Mouse (Mus musculus): ENCODE measurements around the gene Slc48a1. TPM values are rescaled to one million over a fixed set of nuclear protein-coding genes. Genes with fewer than 3 reads are reported as not detected.

Slc48a1 gene
- polyA plus RNA-seq, 1 experiment from 2014 or later, result 28.1 TPM

DNA sequence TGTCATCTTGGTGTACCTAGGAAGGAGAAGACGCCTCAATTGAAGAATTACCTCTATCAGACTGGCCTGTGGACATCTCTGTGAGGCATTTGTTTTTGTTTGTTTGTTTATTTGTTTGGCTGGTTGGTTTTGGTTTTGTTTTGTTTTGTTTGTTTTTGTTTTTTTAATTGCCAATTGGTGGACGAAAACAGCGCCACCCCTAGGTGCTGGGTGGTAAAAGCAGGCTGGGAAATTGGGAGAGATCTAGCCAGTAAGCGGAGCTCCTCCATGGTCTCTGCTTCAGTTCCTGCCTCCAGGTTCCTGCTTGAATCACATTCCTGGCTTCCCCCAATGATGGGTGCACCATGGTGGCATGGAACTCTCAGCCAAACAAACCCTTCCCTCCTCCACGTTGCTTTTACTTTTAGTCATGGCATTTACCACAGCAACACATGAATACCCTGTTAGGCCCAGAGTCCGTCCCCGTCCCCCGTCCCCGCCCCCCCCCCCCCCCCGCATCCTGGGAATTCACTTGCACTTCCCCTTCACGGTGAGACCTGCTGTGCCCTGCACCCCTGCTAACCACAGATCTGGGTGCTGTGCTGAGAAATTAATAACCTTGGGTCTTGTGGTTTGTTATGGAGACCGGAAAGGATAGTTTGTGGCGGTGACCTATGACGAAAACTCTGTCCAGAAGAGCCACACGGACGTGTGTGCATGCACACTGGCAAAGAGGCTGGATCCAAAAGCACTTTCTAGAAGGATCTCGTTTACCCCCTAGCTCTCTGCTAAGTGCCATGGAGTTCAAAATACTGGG lies 38.1 kb downstream of the Slc48a1 start:
- ATAC-seq (ENCODE audit: low FRiP score) (no peak), DNase-seq (ENCODE audit: low spot score) (no peak)
- no peak overlapping the region for H3K27ac ChIP-seq (ENCODE audit: low read depth, low read length)
- H3K4me1 ChIP-seq (replicated peaks; ENCODE audit: control insufficient read depth, insufficient read depth, low read length), result 0 out of 2 replicates have a peak, but pooled peaks cover 2% of the 10 kb centered on the region
- no peaks in the 10 kb centered on the region for H3K36me3 ChIP-seq (ENCODE audit: control insufficient read depth, insufficient read depth, low read length)
- no peaks in the 10 kb centered on the region for H3K9me3 ChIP-seq (ENCODE audit: control insufficient read depth, low read length)
- no peaks in the 10 kb centered on the region for H3K27me3 ChIP-seq (ENCODE audit: control insufficient read depth, insufficient read depth, low read length)
- no peak overlapping the region for H3K4me3 ChIP-seq (ENCODE audit: low read depth, low read length)
- 95% methylated on average over 16 of the region's 17 CpGs for WGBS
- no peak overlapping the region for H3K9ac ChIP-seq (ENCODE audit: low read depth, low read length)
- H3K4me2 ChIP-seq (replicated peaks; ENCODE audit: low read depth, low read length), result no peak overlapping the region

DNA sequence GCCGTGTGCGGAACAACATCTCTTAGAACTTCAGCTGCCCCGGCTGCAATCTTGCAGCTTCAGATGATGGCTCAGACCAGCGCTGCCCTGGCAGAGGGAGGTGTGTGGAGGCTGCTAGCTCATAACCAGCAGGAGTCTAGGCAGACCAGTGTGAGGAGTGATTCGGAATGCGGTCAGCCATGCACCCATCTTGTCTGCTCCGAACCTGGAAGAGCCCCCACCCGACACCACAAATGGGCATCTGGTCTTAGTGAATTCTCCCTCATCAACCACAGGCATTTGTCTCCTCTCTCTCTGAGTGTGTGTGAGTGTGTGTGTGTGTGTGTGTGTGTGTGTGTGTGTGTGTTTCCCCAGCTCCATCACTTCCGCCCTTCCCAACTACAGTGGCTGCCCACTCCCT lies 41.6 kb downstream of the Slc48a1 start:
- H3K27ac ChIP-seq (ENCODE audit: low read depth, low read length), result no peak overlapping the region
- DNase-seq (ENCODE audit: low spot score) (no peak), ATAC-seq (ENCODE audit: low FRiP score) (no peak)

DNA sequence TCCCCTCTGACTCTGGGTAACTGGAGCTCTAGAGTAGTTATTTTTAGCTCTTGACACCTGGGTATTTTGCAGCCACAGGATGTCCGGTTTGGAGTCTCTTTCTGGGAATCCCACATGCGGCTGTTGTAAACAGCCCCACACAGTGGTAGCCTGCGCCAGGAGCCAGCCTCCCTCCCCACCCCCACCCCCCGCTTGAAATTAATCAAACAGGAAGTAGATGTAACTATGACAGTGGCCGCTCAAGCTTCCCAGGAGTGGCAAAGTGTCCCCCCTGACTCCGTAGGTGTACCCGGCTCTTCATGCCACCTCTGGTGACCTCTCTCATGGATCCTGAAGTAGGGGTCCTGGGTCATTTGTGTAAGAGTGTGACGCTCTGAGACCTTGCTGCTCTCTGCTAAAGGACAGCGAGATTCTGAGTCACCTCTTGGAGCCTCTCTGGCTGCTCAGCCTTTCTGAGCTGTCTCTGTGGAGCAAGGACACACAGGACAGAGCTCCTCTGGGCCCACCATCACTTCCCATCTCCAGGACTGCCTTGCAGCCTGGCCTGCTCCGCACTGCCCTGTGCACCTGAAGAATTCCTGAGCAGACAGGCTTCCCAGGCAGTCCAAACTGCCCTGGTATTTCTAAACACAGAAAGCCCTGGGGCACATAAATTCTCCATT lies 43.1 kb downstream of the Slc48a1 start:
- Histone ChIP-seq H3K27ac (ENCODE audit: low read depth, low read length) (no peak overlapping the region), H3K4me1 (replicated peaks; ENCODE audit: control insufficient read depth, insufficient read depth, low read length) (peaks cover 14% of the 10 kb centered on the region), H3K36me3 (ENCODE audit: control insufficient read depth, insufficient read depth, low read length) (no peaks in the 10 kb centered on the region), H3K4me3 (ENCODE audit: low read depth, low read length) (no peak overlapping the region), H3K4me2 (replicated peaks; ENCODE audit: low read depth, low read length) (no peak overlapping the region), H3K9ac (ENCODE audit: low read depth, low read length) (no peak overlapping the region), H3K9me3 (ENCODE audit: control insufficient read depth, low read length) (no peaks in the 10 kb centered on the region), H3K27me3 (ENCODE audit: control insufficient read depth, insufficient read depth, low read length) (no peaks in the 10 kb centered on the region)
- DNase-seq (ENCODE audit: low spot score) (no peak), ATAC-seq (ENCODE audit: low FRiP score) (no peak)
- 53% methylated on average over 10 of the region's 10 CpGs for WGBS

More for the DNA sequence above, 41.6 kb downstream of the Slc48a1 start:
- Histone ChIP-seq H3K27me3 (ENCODE audit: control insufficient read depth, insufficient read depth, low read length) (no peaks in the 10 kb centered on the region), H3K4me2 (replicated peaks; ENCODE audit: low read depth, low read length) (no peak overlapping the region), H3K9ac (ENCODE audit: low read depth, low read length) (no peak overlapping the region), H3K4me3 (ENCODE audit: low read depth, low read length) (no peak overlapping the region), H3K4me1 (replicated peaks; ENCODE audit: control insufficient read depth, insufficient read depth, low read length) (peaks cover 7% of the 10 kb centered on the region; the same call in 1 of the 2 replicates), H3K9me3 (ENCODE audit: control insufficient read depth, low read length) (no peaks in the 10 kb centered on the region), H3K36me3 (ENCODE audit: control insufficient read depth, insufficient read depth, low read length) (no peaks in the 10 kb centered on the region)
- WGBS, result 84% methylated on average over 9 of the region's 9 CpGs

DNA sequence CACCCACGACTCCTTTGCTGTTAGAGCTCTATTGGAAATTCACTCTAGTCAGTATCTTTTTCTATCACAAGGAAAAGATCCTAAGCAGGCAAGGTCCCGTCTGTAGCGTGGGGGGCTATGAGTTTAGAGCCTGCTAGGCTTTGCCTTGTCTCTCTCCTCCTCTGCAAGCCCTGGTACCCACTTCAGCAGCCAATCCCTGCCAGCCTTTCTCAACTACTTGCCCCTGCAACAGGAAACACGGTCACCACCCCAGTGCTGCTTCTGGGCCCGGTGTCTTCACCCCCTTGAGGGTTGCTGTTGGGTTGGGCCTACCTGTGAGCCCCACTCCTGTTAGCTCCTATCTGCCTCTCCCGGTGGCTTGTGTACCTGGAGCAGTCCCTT lies 43.7 kb downstream of the Slc48a1 start:
- Histone ChIP-seq H3K4me3 (ENCODE audit: low read depth, low read length) (no peak overlapping the region), H3K9me3 (ENCODE audit: control insufficient read depth, low read length) (no peaks in the 10 kb centered on the region), H3K4me1 (replicated peaks; ENCODE audit: control insufficient read depth, insufficient read depth, low read length) (peaks cover 14% of the 10 kb centered on the region), H3K9ac (ENCODE audit: low read depth, low read length) (no peak overlapping the region), H3K27me3 (ENCODE audit: control insufficient read depth, insufficient read depth, low read length) (no peaks in the 10 kb centered on the region), H3K27ac (ENCODE audit: low read depth, low read length) (no peak overlapping the region), H3K4me2 (replicated peaks; ENCODE audit: low read depth, low read length) (no peak overlapping the region), H3K36me3 (ENCODE audit: control insufficient read depth, insufficient read depth, low read length) (no peaks in the 10 kb centered on the region)
- ATAC-seq (ENCODE audit: low FRiP score), result no peak
- DNase-seq (ENCODE audit: low spot score), result no peak
- 80% methylated on average over 6 of the region's 6 CpGs for WGBS

DNA sequence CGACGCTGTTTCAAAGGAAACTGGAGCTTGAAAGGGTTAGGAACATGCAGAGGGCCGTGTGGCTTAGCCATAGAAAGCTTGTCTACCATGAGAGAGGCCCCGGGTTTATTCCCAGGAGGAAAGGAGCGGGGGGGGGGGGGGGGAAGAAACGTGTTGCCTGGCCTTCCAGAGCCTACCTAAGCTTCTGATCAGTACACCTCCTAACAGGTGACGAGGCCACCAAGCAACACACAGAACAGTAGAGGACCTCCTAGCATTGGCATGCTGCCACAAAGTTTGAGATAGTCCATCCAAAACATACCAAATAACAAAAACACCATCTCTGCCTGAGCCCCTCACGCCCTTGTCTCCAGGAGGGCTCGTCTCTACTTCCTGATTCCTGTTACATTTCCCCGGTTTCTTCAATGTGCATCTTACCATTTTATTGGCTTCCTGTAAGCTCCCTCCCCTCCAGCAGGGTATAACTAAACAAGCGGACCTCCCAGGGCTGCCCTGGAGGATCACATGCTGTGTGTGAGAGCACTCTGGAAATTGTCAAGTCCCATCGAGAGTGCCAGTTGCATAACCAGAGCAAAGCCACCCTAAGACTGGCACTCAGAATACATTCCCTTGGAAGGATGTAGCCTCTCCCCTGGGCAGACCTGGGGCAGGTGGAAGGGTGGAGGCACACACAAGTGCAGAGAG lies 44.4 kb downstream of the Slc48a1 start:
- Histone ChIP-seq H3K4me2 (replicated peaks; ENCODE audit: low read depth, low read length) (no peak overlapping the region), H3K4me1 (replicated peaks; ENCODE audit: control insufficient read depth, insufficient read depth, low read length) (peaks cover 14% of the 10 kb centered on the region), H3K36me3 (ENCODE audit: control insufficient read depth, insufficient read depth, low read length) (no peaks in the 10 kb centered on the region), H3K9me3 (ENCODE audit: control insufficient read depth, low read length) (no peaks in the 10 kb centered on the region), H3K4me3 (ENCODE audit: low read depth, low read length) (no peak overlapping the region), H3K27ac (ENCODE audit: low read depth, low read length) (no peak overlapping the region), H3K27me3 (ENCODE audit: control insufficient read depth, insufficient read depth, low read length) (no peaks in the 10 kb centered on the region), H3K9ac (ENCODE audit: low read depth, low read length) (no peak overlapping the region)
- DNase-seq (ENCODE audit: low spot score) (no peak), ATAC-seq (ENCODE audit: low FRiP score) (no peak)
- 50% methylated on average over 12 of the region's 12 CpGs for WGBS

DNA sequence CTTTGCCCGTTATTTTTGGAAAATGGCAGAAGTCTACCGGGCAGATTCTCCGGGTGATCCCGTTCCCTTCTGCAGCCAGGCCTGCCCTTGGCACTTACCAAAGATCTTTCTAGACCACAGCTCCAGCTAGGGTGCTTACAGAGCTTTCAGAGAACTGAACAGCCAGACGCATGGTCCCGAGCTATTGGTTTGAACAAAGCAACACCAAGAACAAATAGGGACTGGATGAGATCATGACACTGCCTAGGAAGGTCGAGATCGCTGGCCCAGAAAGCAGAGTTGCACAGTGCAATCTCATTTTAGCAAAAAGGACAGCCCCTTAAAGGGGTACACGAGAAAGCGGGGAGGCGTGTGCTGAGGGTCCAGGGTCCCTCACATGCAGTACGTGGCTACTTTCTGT lies 45.2 kb downstream of the Slc48a1 start:
- Histone ChIP-seq H3K36me3 (ENCODE audit: control insufficient read depth, insufficient read depth, low read length) (no peaks in the 10 kb centered on the region), H3K4me2 (replicated peaks; ENCODE audit: low read depth, low read length) (no peak overlapping the region), H3K27me3 (ENCODE audit: control insufficient read depth, insufficient read depth, low read length) (no peaks in the 10 kb centered on the region), H3K4me3 (ENCODE audit: low read depth, low read length) (no peak overlapping the region), H3K9me3 (ENCODE audit: control insufficient read depth, low read length) (no peaks in the 10 kb centered on the region), H3K4me1 (replicated peaks; ENCODE audit: control insufficient read depth, insufficient read depth, low read length) (peaks cover 18% of the 10 kb centered on the region), H3K9ac (ENCODE audit: low read depth, low read length) (no peak overlapping the region; the same call in 1 of the 2 replicates), H3K27ac (ENCODE audit: low read depth, low read length) (no peak overlapping the region)
- ATAC-seq (ENCODE audit: low FRiP score) (no peak), DNase-seq (ENCODE audit: low spot score) (no peak)
- 73% methylated on average over 12 of the region's 12 CpGs for WGBS

DNA sequence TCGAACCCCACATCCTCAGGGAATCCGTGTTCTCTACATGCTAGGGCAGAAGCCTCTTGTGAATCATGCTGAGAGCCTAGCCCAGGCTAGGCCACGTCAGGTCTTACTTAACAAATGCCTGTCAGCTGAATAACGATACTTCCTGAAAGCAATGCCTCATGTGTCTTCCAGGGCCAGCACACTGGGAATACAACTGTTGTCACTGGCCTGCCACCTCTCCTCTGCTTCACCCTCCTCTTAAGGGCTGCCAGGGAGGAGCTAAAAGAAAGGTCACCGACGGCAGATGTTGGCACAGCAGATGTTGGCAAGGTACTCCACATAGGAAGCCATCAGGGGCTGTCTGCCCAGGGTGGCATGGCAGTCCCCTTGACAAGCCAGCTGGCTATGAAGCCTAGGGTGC lies 45.7 kb downstream of the Slc48a1 start:
- 81% methylated on average over 6 of the region's 6 CpGs for WGBS
- Histone ChIP-seq H3K27ac (ENCODE audit: low read depth, low read length) (no peak overlapping the region; the same call in 1 of the 2 replicates), H3K36me3 (ENCODE audit: control insufficient read depth, insufficient read depth, low read length) (no peaks in the 10 kb centered on the region), H3K9me3 (ENCODE audit: control insufficient read depth, low read length) (no peaks in the 10 kb centered on the region), H3K4me2 (replicated peaks; ENCODE audit: low read depth, low read length) (no peak overlapping the region), H3K9ac (ENCODE audit: low read depth, low read length) (no peak overlapping the region; the same call in 1 of the 2 replicates), H3K27me3 (ENCODE audit: control insufficient read depth, insufficient read depth, low read length) (no peaks in the 10 kb centered on the region), H3K4me3 (ENCODE audit: low read depth, low read length) (no peak overlapping the region), H3K4me1 (replicated peaks; ENCODE audit: control insufficient read depth, insufficient read depth, low read length) (peaks cover 18% of the 10 kb centered on the region)
- ATAC-seq (ENCODE audit: low FRiP score) (no peak), DNase-seq (ENCODE audit: low spot score) (no peak)

DNA sequence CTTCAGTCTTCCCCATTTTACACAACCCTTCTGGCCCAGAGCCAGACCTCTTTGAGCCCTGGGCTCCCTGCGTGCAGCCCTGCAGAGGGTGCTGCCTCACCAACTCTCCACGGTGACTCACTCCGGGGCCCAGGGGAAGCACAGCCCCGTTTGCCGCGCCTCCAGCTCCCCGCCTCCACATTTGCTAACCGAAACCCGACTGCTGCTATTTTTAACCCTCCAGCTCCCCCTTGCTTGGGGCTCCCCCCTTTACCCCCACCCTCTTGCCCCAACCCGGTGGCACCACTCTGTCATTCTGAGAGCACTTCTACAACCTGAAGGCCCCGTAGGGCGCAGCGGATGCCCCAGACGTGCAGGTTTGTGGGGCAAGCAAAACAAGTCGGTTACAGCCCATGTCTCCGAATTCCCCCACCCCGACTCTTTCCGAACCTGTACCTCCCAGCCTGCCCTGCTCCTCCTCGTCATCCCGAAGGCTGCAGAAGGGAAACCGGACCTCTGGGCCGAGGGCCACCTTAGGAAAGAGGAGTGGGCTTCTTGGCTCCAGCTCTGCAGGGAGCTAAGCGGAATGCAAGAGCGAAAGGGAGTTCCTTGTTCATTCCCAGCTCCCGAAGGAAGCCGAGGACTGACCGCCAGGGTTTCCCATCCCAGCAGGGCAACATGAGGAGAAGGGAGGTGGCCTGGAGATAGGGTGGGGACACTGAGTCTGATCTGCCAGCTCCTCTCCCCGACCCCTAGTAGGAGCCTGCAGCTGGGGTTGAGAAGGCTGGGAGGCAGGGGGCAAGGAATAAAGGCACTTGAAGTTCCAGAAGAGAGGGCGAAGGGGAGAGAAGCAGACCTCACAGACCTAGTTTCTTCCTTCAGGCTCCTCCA lies 47.0 kb downstream of the Slc48a1 start:
- WGBS, result 9% methylated on average over 29 of the region's 29 CpGs
- Histone ChIP-seq H3K9me3 (ENCODE audit: control insufficient read depth, low read length) (no peaks in the 10 kb centered on the region), H3K4me2 (replicated peaks; ENCODE audit: low read depth, low read length) (peak overlapping the region; percentile 28), H3K9ac (ENCODE audit: low read depth, low read length) (peak overlapping the region; percentile 16; the same call in 1 of the 2 replicates), H3K27ac (ENCODE audit: low read depth, low read length) (no peak overlapping the region), H3K4me1 (replicated peaks; ENCODE audit: control insufficient read depth, insufficient read depth, low read length) (peaks cover 22% of the 10 kb centered on the region), H3K4me3 (ENCODE audit: low read depth, low read length) (no peak overlapping the region), H3K27me3 (ENCODE audit: control insufficient read depth, insufficient read depth, low read length) (no peaks in the 10 kb centered on the region), H3K36me3 (ENCODE audit: control insufficient read depth, insufficient read depth, low read length) (no peaks in the 10 kb centered on the region)
- peak; percentile 44 for DNase-seq (ENCODE audit: low spot score)
- no peak for ATAC-seq (ENCODE audit: low FRiP score)
